Mouse (Mus musculus): ENCODE data around the gene Nup214.
A peak's percentile ranks its signal among the peaks of the same experiment; 100 is the strongest.

Gene Nup214

GRCm38 (mm10) chr2:31964191-31964590 is 10.0 kb upstream of the Nup214 start:
- no peak for DNase-seq

- DNase-seq = no peak
Measured at GRCm38 (mm10) chr2:31965110-31965509, 9.1 kb upstream of the Nup214 start.

GRCm38 (mm10) chr2:31966801-31967200 is 7.4 kb upstream of the Nup214 start:
- no peak for DNase-seq

- no peak for DNase-seq
Measured at GRCm38 (mm10) chr2:31972589-31972988, 1.6 kb upstream of the Nup214 start.

GRCm38 (mm10) chr2:31974809-31975371 is 654 bp downstream of the Nup214 start:
- DNase-seq = no peak

GRCm38 (mm10) chr2:31987774-31988173 is 13.5 kb downstream of the Nup214 start:
- DNase-seq = no peak

- no peak for DNase-seq
Measured at GRCm38 (mm10) chr2:31990961-31991360, 16.7 kb downstream of the Nup214 start.

- DNase-seq = no peak
Measured at GRCm38 (mm10) chr2:31994896-31995295, 20.7 kb downstream of the Nup214 start.

GRCm38 (mm10) chr2:31996060-31996459 is 21.8 kb downstream of the Nup214 start:
- DNase-seq = no peak

GRCm38 (mm10) chr2:31997539-31997938 is 23.3 kb downstream of the Nup214 start:
- no peak for DNase-seq

- no peak for DNase-seq
Measured at GRCm38 (mm10) chr2:31998443-31998842, 24.2 kb downstream of the Nup214 start.

GRCm38 (mm10) chr2:32008311-32008710 is 34.1 kb downstream of the Nup214 start:
- DNase-seq = no peak

- DNase-seq = no peak
Measured at GRCm38 (mm10) chr2:32008716-32009115, 34.5 kb downstream of the Nup214 start.

GRCm38 (mm10) chr2:32019704-32020103 is 45.5 kb downstream of the Nup214 start:
- no peak for DNase-seq

- DNase-seq = peak; percentile 88
Measured at GRCm38 (mm10) chr2:32020229-32020628, 46.0 kb downstream of the Nup214 start.

- no peak for DNase-seq
Measured at GRCm38 (mm10) chr2:32024372-32024771, 50.1 kb downstream of the Nup214 start.

- DNase-seq = peak; percentile 86
Measured at GRCm38 (mm10) chr2:32029636-32030035, 55.4 kb downstream of the Nup214 start.

GRCm38 (mm10) chr2:32033436-32033835 is 59.2 kb downstream of the Nup214 start:
- peak; percentile 97 for DNase-seq

- DNase-seq = peak; percentile 86
Measured at GRCm38 (mm10) chr2:32034206-32034605, 60.0 kb downstream of the Nup214 start.

GRCm38 (mm10) chr2:32037279-32037858 is 63.1 kb downstream of the Nup214 start:
- DNase-seq = no peak

GRCm38 (mm10) chr2:32038661-32039081 is 64.4 kb downstream of the Nup214 start:
- DNase-seq = peak; percentile 95

GRCm38 (mm10) chr2:32040646-32041045 is 66.4 kb downstream of the Nup214 start:
- DNase-seq = peak; percentile 86

GRCm38 (mm10) chr2:32041087-32041486 is 66.9 kb downstream of the Nup214 start:
- no peak for DNase-seq

GRCm38 (mm10) chr2:32043836-32044235 is 69.6 kb downstream of the Nup214 start:
- peak; percentile 86 for DNase-seq

- peak; percentile 85 for DNase-seq
Measured at GRCm38 (mm10) chr2:32045375-32045774, 71.1 kb downstream of the Nup214 start.
